Mouse (Mus musculus) splenic B cell, adult 2 months (primary cell): ENCODE measurements around the gene Rbck1.
"Not testable (repeated sequence)": the region's sequence is repeated elsewhere in the genome, so short reads cannot be mapped to it uniquely, and the experiment has no call there.

Experiments
- DNase-seq: peaks from one replicate; pipeline ENCODE4 v3.0.0-alpha.2; 2011; ENCODE audit warnings: low read depth, low spot score
- H3K27me3 ChIP-seq: 2 replicates; pipeline ENCODE4 v1.6.1; 2012; ENCODE audit warnings: mild to moderate bottlenecking, low read length, moderate library complexity, mixed read lengths; ENCODE audit not compliant: control insufficient read depth, poor library complexity, insufficient read depth, severe bottlenecking
- H3K36me3 ChIP-seq: 2 replicates; pipeline ENCODE4 v1.6.1; 2012; ENCODE audit warnings: mild to moderate bottlenecking, low read length, moderate library complexity, mixed read lengths; ENCODE audit not compliant: control insufficient read depth, poor library complexity, insufficient read depth, severe bottlenecking

The Rbck1 gene

GRCm38 (mm10) chr2:152332101-152332825, at the start of gene Rbck1:
Gene Rbck1, minus strand, starts transcription at chr2:152332653.
- no peaks in the 10 kb centered on the region for H3K27me3 ChIP-seq
- no peaks in the 10 kb centered on the region for H3K36me3 ChIP-seq
- DNase-seq = peak; percentile 94

- H3K27me3 ChIP-seq = no peaks in the 10 kb centered on the region
- DNase-seq = no peak
- no peaks in the 10 kb centered on the region for H3K36me3 ChIP-seq
These were observed 43.9 kb upstream of the Rbck1 start, which contains the start of gene Nrsn2 for GRCm38 (mm10) chr2:152376345-152376741. Gene Nrsn2, minus strand, starts transcription at chr2:152376638.

GRCm38 (mm10) chr2:152375652-152376344, 43.3 kb upstream of the Rbck1 start:
- Histone ChIP-seq H3K27me3 (no peaks in the 10 kb centered on the region), H3K36me3 (no peaks in the 10 kb centered on the region)
- no peak for DNase-seq

GRCm38 (mm10) chr2:152373547-152373946, 41.1 kb upstream of the Rbck1 start:
- no peaks in the 10 kb centered on the region for H3K27me3 ChIP-seq
- DNase-seq = no peak
- H3K36me3 ChIP-seq = no peaks in the 10 kb centered on the region

GRCm38 (mm10) chr2:152372661-152373060, 40.2 kb upstream of the Rbck1 start:
- no peak for DNase-seq
- H3K27me3 ChIP-seq = no peaks in the 10 kb centered on the region
- H3K36me3 ChIP-seq = no peaks in the 10 kb centered on the region

- Histone ChIP-seq H3K36me3 (no peaks in the 10 kb centered on the region), H3K27me3 (no peaks in the 10 kb centered on the region)
- no peak for DNase-seq
These were observed 39.7 kb upstream of the Rbck1 start for GRCm38 (mm10) chr2:152372104-152372503.

- Histone ChIP-seq H3K27me3 (no peaks in the 10 kb centered on the region), H3K36me3 (no peaks in the 10 kb centered on the region)
- DNase-seq = peak; percentile 82
These were observed 36.2 kb upstream of the Rbck1 start for GRCm38 (mm10) chr2:152368532-152369140.

- no peak for DNase-seq
- H3K27me3 ChIP-seq = no peaks in the 10 kb centered on the region
These were observed 35.5 kb upstream of the Rbck1 start for GRCm38 (mm10) chr2:152367917-152368316.

GRCm38 (mm10) chr2:152363245-152364147, 31.0 kb upstream of the Rbck1 start:
- DNase-seq = peak; percentile 81
- no peaks in the 10 kb centered on the region for H3K36me3 ChIP-seq

More at GRCm38 (mm10) chr2:152367917-152368316, 35.5 kb upstream of the Rbck1 start:
- H3K36me3 ChIP-seq = no peaks in the 10 kb centered on the region

GRCm38 (mm10) chr2:152361193-152361592, 28.7 kb upstream of the Rbck1 start:
- H3K27me3 ChIP-seq = no peaks in the 10 kb centered on the region
- no peak for DNase-seq
- no peaks in the 10 kb centered on the region for H3K36me3 ChIP-seq

More at GRCm38 (mm10) chr2:152363245-152364147, 31.0 kb upstream of the Rbck1 start:
- H3K27me3 ChIP-seq = no peaks in the 10 kb centered on the region

GRCm38 (mm10) chr2:152360271-152360775, 27.9 kb upstream of the Rbck1 start:
- Histone ChIP-seq H3K36me3 (no peaks in the 10 kb centered on the region), H3K27me3 (no peaks in the 10 kb centered on the region)
- peak; percentile 34 for DNase-seq

- DNase-seq = no peak
These were observed 27.2 kb upstream of the Rbck1 start for GRCm38 (mm10) chr2:152359616-152360015.

GRCm38 (mm10) chr2:152358977-152359376, 26.5 kb upstream of the Rbck1 start:
- peak; percentile 55 for DNase-seq
- H3K36me3 ChIP-seq, H3K27me3 ChIP-seq: not testable (repeated sequence)

More at GRCm38 (mm10) chr2:152359616-152360015, 27.2 kb upstream of the Rbck1 start:
- H3K36me3 ChIP-seq = no peaks in the 10 kb centered on the region
- H3K27me3 ChIP-seq = no peaks in the 10 kb centered on the region

- no peaks in the 10 kb centered on the region for H3K27me3 ChIP-seq
- DNase-seq = no peak
- H3K36me3 ChIP-seq = no peaks in the 10 kb centered on the region
These were observed 24.8 kb upstream of the Rbck1 start for GRCm38 (mm10) chr2:152357254-152357653.
